Comparison of ENCODE assay signal across 8 mouse cellular contexts in genomic region chr7:80023621-80024435, GRCm38 (mm10). TPM values are rescaled to one million over a fixed set of nuclear protein-coding genes. Genes with fewer than 3 reads are reported as not detected.
DNase-seq lines count a peak whose midpoint lies in the region; ATAC-seq and TF ChIP-seq lines count a peak whose summit lies in the region.

No protein-coding gene starts in this region.

- H3K36me3 ChIP-seq in heart, postnatal 0 days (replicated peaks; ENCODE audit: control insufficient read depth, insufficient read depth, low read length): no peaks in the 10 kb centered on the region
- no peaks in the 10 kb centered on the region for H3K36me3 ChIP-seq in liver, embryonic 12.5 days
- no peaks in the 10 kb centered on the region for H3K36me3 ChIP-seq in neural tube, embryonic 12.5 days

- H3K4me1 ChIP-seq in lung, adult 2 months (ENCODE audit: control insufficient read depth, insufficient read depth, low read length): peaks cover 2% of the 10 kb centered on the region; the same call in 1 of the 2 replicates
- H3K4me1 ChIP-seq in brown adipose tissue, adult 24 weeks (ENCODE audit: control insufficient read depth, insufficient read depth, insufficient read length, low read length): peaks cover 7% of the 10 kb centered on the region
- peaks cover 10% of the 10 kb centered on the region; the same call in 1 of the 2 replicates for H3K4me1 ChIP-seq in heart, postnatal 0 days (ENCODE audit: control insufficient read depth, insufficient read depth)
- H3K4me1 ChIP-seq in liver, embryonic 12.5 days: peaks cover 46% of the 10 kb centered on the region
- H3K4me1 ChIP-seq in neural tube, embryonic 12.5 days: peaks cover 19% of the 10 kb centered on the region

- 54% methylated on average over 5 of the region's 5 CpGs for WGBS in lung, adult 2 months
- 73% methylated on average over 5 of the region's 5 CpGs for WGBS in heart, postnatal 0 days
- 62% methylated on average over 5 of the region's 5 CpGs for WGBS in liver, embryonic 12.5 days (ENCODE audit: insufficient replicate concordance)
- WGBS in neural tube, embryonic 12.5 days: 69% methylated on average over 5 of the region's 5 CpGs

- no peak for TF ChIP-seq POLR2A in lung, adult 2 months (IDR thresholded peaks at IDR 0.05; ENCODE audit: borderline replicate concordance, extremely low read depth, low read depth, low read length)

- no peak overlapping the region for H3K4me3 ChIP-seq in lung, adult 2 months (replicated peaks; ENCODE audit: extremely low read depth, low read depth, low read length)
- H3K4me3 ChIP-seq in brown adipose tissue, adult 24 weeks (ENCODE audit: insufficient read depth, low read depth, low read length): peak overlapping the region; percentile 89; the same call in 1 of the 2 replicates
- no peak overlapping the region for H3K4me3 ChIP-seq in heart, postnatal 0 days (ENCODE audit: low read depth, low read length)
- peak overlapping the region; percentile 77; the same call in 1 of the 2 replicates for H3K4me3 ChIP-seq in liver, embryonic 12.5 days
- peak overlapping the region; percentile 86; the same call in 1 of the 2 replicates for H3K4me3 ChIP-seq in neural tube, embryonic 12.5 days

- peak; percentile 66 for TF ChIP-seq CTCF in lung, adult 2 months (IDR thresholded peaks at IDR 0.05; ENCODE audit: insufficient read depth, low read length)
- peak; percentile 50 for TF ChIP-seq CTCF in heart, postnatal 0 days (IDR thresholded peaks at IDR 0.05; ENCODE audit: low read depth)

- no peak overlapping the region for H3K9ac ChIP-seq in heart, postnatal 0 days (replicated peaks; ENCODE audit: low read depth, low read length)
- no peak overlapping the region for H3K9ac ChIP-seq in liver, embryonic 12.5 days
- no peak overlapping the region for H3K9ac ChIP-seq in neural tube, embryonic 12.5 days

- no peak overlapping the region for H3K4me2 ChIP-seq in heart, postnatal 0 days (ENCODE audit: low read depth, low read length)
- peak overlapping the region; percentile 98 for H3K4me2 ChIP-seq in liver, embryonic 12.5 days
- H3K4me2 ChIP-seq in neural tube, embryonic 12.5 days (replicated peaks): peak overlapping the region; percentile 87

- no peaks in the 10 kb centered on the region for H3K9me3 ChIP-seq in heart, postnatal 0 days (replicated peaks; ENCODE audit: control insufficient read depth, low read length)
- H3K9me3 ChIP-seq in liver, embryonic 12.5 days (replicated peaks): no peaks in the 10 kb centered on the region
- H3K9me3 ChIP-seq in neural tube, embryonic 12.5 days: no peaks in the 10 kb centered on the region

- DNase-seq in lung, adult 2 months: no peak
- DNase-seq in lung, postnatal 25 days (ENCODE audit: low spot score): no peak
- peak; percentile 51 for DNase-seq in heart, postnatal 0 days (ENCODE audit: low spot score)
- no peak for DNase-seq in adrenal gland, adult 18-20 months (ENCODE audit: low spot score in 2 of 2)
- DNase-seq in urinary bladder, postnatal 4 days (ENCODE audit: low spot score in 2 of 2): no peak

- TF ChIP-seq EP300 in heart, postnatal 0 days (IDR thresholded peaks at IDR 0.05; ENCODE audit: low read depth): no peak

- H3K27ac ChIP-seq in brown adipose tissue, adult 24 weeks (replicated peaks; ENCODE audit: low read depth, low read length): peak overlapping the region; percentile 95
- H3K27ac ChIP-seq in heart, postnatal 0 days (ENCODE audit: low read depth): peak overlapping the region; percentile 97
- peak overlapping the region; percentile 87; the same call in 1 of the 2 replicates for H3K27ac ChIP-seq in liver, embryonic 12.5 days
- peak overlapping the region; percentile 96 for H3K27ac ChIP-seq in neural tube, embryonic 12.5 days

- no peak for ATAC-seq in heart, postnatal 0 days (ENCODE audit: insufficient read depth, low read depth)
- ATAC-seq in liver, embryonic 12.5 days: no peak
- ATAC-seq in neural tube, embryonic 12.5 days (ENCODE audit: low FRiP score, low read depth): no peak

- no peaks in the 10 kb centered on the region for H3K27me3 ChIP-seq in heart, postnatal 0 days (ENCODE audit: control insufficient read depth, insufficient read depth, low read length)
- H3K27me3 ChIP-seq in liver, embryonic 12.5 days (replicated peaks): peaks cover 19% of the 10 kb centered on the region
- no peaks in the 10 kb centered on the region for H3K27me3 ChIP-seq in neural tube, embryonic 12.5 days (replicated peaks)

RNA-seq across cellular contexts. Expression of gene Zfp710, which starts 0.8 kb away (rescaled TPM):
- polyA plus RNA-seq in lung, adult 2 months (2012; rRNA removed): 60.0 and 65.8 TPM in 2 replicates
- polyA plus RNA-seq in brown adipose tissue, adult 24 weeks (2012; ENCODE audit: insufficient read depth, insufficient read length, missing spikeins): 6.4 and 7.7 TPM in 2 replicates
- 25.5 and 29.7 TPM in 2 replicates for total RNA-seq in heart, postnatal 0 days (2014; rRNA removed; ENCODE audit: low replicate concordance)
- 7.5 TPM in 2 replicates for polyA plus RNA-seq in heart, postnatal 0 days (2015; fragmentation: Nextera tagmentation; extraction: Ambion mirVana)
- 7.2 and 8.9 TPM in 2 replicates for polyA plus RNA-seq in liver, embryonic 12.5 days (2016; fragmentation: Nextera tagmentation; extraction: Ambion mirVana)
- 24.7 and 26.3 TPM in 2 replicates for polyA plus RNA-seq in neural tube, embryonic 12.5 days (2016; fragmentation: Nextera tagmentation; extraction: Ambion mirVana)
- total RNA-seq in adrenal gland, adult 18-20 months (2021): 10 to 100 TPM; 13.8 to 14.3 TPM

Comparison
In these comparisons a context has a peak if more than half of its experiments do, and no peak if none do; other contexts are left out.
1. H3K4me3 ChIP-seq: peak in brown adipose tissue, adult 24 weeks (single experiment), liver, embryonic 12.5 days (single experiment) and neural tube, embryonic 12.5 days (single experiment); none in lung, adult 2 months (single experiment) and heart, postnatal 0 days (single experiment).
2. Peak in every context shown above with its lines, with median percentiles within 50 percentile points of each other: H3K27ac ChIP-seq.